Mouse (Mus musculus) C2C12 (cell line): ENCODE data around the gene Olfr322. TPM values are rescaled to one million over a fixed set of nuclear protein-coding genes. Genes with fewer than 3 reads are reported as not detected.

ENCODE experiments used
- H3K27me3 ChIP-seq: one replicate; pipeline ENCODE4 v1.6.1; 2011; ENCODE audit not compliant: control insufficient read depth, insufficient read depth, insufficient read length
- H3K36me3 ChIP-seq: one replicate; pipeline ENCODE4 v1.6.1; 2011; ENCODE audit not compliant: control insufficient read depth, insufficient read depth
- H3K4me3 ChIP-seq: one replicate; pipeline ENCODE4 v1.5.1; 2011; ENCODE audit warnings: mild to moderate bottlenecking, control low read depth; ENCODE audit not compliant: poor library complexity, insufficient read depth, severe bottlenecking
- H3K79me2 ChIP-seq: one replicate; pipeline ENCODE4 v1.6.1; 2011; ENCODE audit not compliant: control insufficient read depth, insufficient read depth
- H3K79me3 ChIP-seq: one replicate; pipeline ENCODE4 v1.6.1; 2011; ENCODE audit warnings: low read depth, control low read depth
- H3ac ChIP-seq: one replicate; pipeline ENCODE3; 2011; ENCODE audit warnings: low read depth; ENCODE audit not compliant: control insufficient read depth, insufficient read length
- CEBPB ChIP-seq: IDR thresholded peaks from one replicate; pipeline ENCODE4 v1.6.1; 2011; ENCODE audit warnings: low read depth, mild to moderate bottlenecking, control low read depth, moderate library complexity
- CTCF ChIP-seq: IDR thresholded peaks from one replicate; pipeline ENCODE4 v1.5.1; 2011; ENCODE audit not compliant: control insufficient read depth, insufficient read depth, insufficient read length
- FOSL1 ChIP-seq: IDR thresholded peaks from one replicate; pipeline ENCODE4 v1.8.0; 2011; ENCODE audit warnings: mild to moderate bottlenecking, low read length; ENCODE audit not compliant: poor library complexity, insufficient read depth, severe bottlenecking
- MAX ChIP-seq: IDR thresholded peaks from one replicate; pipeline ENCODE4 v1.6.1; 2011; ENCODE audit warnings: mild to moderate bottlenecking, control low read depth
- MYOD1 ChIP-seq: IDR thresholded peaks from one replicate; pipeline ENCODE4 v1.6.1; 2011; ENCODE audit warnings: low read depth; ENCODE audit not compliant: control insufficient read depth, insufficient read length
- MYOG ChIP-seq: IDR thresholded peaks from one replicate; pipeline ENCODE4 v1.6.1; 2011; ENCODE audit not compliant: control insufficient read depth, insufficient read length; ENCODE audit errors: extremely low read depth
- USF1 ChIP-seq: IDR thresholded peaks from one replicate; pipeline ENCODE4 v1.6.1; 2011; ENCODE audit warnings: low read depth, mild to moderate bottlenecking, control low read depth, moderate library complexity
- long read RNA-seq, 2 experiments: library from polyadenylated mRNA; unstranded; transcript quantifications; one replicate each; pipeline ENCODE4 v2.0.0; 2019 to 2020
- polyA plus RNA-seq: library from polyadenylated mRNA; unstranded; fragments of >200 nt; fragmentation: generic; extraction: Trizol; gene quantifications from one replicate; pipeline ENCODE4 v1.2.1, GENCODE M21; 2012; ENCODE audit warnings: missing spikeins

The Olfr322 gene
- not detected for polyA plus RNA-seq
- long read RNA-seq, experiment 1 = 0 reads
- long read RNA-seq, experiment 2 = 0 reads

DNA sequence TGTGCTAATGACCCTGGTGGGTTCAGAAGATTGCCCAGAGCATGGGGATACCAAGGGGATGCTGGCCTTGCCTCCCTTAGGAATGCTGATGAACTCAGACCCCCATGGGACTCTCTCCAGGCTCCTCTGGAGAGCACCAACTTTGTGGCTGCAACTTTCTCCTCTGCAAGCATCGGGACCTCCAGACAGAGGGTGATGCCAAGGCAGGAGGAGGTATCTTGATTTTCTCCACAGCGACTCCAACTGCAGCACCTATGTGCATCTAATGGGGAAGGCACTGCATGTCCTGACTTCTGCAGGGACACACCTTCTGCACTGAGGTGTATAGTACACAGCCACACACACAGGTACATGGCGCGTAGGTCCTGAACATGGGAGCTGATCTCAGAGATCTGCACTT is at the start of gene Olfr322:
Olfr322 (plus strand) TSS at position 187 of the 400 bp plus-strand sequence.
- Histone ChIP-seq H3K4me3 (no peak within 1 kb of the TSS), H3K79me3 (no peaks in the 10 kb centered on the region), H3K27me3 (no peaks in the 10 kb centered on the region), H3K79me2 (no peaks in the 10 kb centered on the region), H3ac (no peak within 1 kb of the TSS), H3K36me3 (no peaks in the 10 kb centered on the region)
- TF ChIP-seq MYOG (no peak), CEBPB (no peak), MYOD1 (no peak), FOSL1 (no peak), USF1 (no peak), CTCF (no peak), MAX (no peak)

DNA sequence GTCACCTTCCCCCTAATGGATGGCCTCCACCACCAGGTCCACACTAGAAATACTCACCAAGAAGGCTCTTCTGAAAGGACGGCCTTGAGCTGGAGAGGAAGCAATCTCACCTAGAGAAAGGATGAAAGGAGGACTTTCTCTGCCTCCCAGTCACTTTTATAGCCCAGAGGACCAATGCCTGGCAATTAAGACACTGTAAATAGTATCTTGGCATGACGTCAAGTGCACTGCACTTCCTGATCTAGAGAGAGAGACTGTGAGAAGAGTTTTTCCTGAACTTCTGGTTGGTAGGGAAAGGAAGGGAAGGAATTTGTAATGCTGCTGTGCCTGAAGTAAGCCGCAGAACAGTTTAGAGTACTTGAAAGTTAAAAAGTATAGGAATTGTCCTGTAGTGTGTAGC is 45.2 kb upstream of the Olfr322 start:
- Histone ChIP-seq H3K79me2 (no peaks in the 10 kb centered on the region), H3K27me3 (no peaks in the 10 kb centered on the region), H3K4me3 (no peak overlapping the region), H3K36me3 (no peaks in the 10 kb centered on the region), H3K79me3 (no peaks in the 10 kb centered on the region), H3ac (no peak overlapping the region)
- TF ChIP-seq CTCF = no peak
- no peak for TF ChIP-seq MYOG
- no peak for TF ChIP-seq USF1
- no peak for TF ChIP-seq CEBPB
- TF ChIP-seq FOSL1 = no peak
- TF ChIP-seq MAX = no peak
- TF ChIP-seq MYOD1 = no peak

DNA sequence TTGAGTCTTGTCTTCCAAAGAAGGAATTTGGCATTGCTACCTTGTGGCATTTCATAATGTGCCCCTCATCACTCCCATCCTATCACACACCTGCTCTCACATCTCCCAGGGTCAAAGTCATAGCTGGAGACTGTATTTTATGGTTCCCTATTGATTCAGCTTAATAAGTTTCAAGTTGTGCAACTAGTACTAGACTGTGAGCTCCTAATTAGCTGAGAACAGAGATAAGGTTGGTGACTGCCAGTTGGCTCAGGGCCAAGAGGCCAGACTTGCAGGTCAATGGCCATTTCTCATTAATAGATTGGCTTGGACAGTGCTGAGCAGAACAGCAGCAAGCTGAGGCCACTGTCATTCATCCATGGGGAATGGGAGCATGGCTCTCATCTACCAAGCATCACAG is 44.1 kb upstream of the Olfr322 start:
- Histone ChIP-seq H3K79me2 (no peaks in the 10 kb centered on the region), H3K79me3 (no peaks in the 10 kb centered on the region), H3K36me3 (no peaks in the 10 kb centered on the region), H3K27me3 (no peaks in the 10 kb centered on the region), H3K4me3 (no peak overlapping the region), H3ac (no peak overlapping the region)
- TF ChIP-seq CTCF (no peak), FOSL1 (no peak), MYOD1 (no peak), CEBPB (no peak), MAX (no peak), MYOG (no peak), USF1 (no peak)

DNA sequence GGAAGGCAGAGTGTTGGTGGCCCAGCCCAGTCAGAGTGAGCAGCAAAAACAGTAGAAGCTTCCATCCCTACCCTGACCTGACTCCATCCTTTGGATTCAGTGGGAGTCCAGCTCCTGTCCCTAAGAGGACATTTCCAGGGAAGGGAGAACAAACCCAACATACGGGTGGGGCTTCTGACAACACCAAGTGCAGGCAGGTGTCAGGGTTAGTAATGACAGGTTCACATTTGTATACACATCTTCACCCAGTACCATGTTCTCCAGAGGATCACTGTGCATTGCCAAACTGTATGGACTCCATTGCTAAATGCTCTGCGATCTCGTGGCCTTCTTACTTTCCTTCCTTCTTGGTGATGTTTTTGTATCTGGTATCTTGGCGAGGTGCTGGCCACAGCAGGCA is 42.6 kb upstream of the Olfr322 start, which contains the start of gene 2210407C18Rik:
2210407C18Rik (minus strand) TSS at position 101 of the 400 bp plus-strand sequence.
- no peaks in the 10 kb centered on the region for H3K36me3 ChIP-seq
- TF ChIP-seq MYOG = no peak
- no peak for TF ChIP-seq CTCF
- TF ChIP-seq MYOD1 = no peak
- no peak for TF ChIP-seq USF1
- TF ChIP-seq MAX = no peak
- TF ChIP-seq CEBPB = no peak
- TF ChIP-seq FOSL1 = no peak
- H3K4me3 ChIP-seq = no peak within 1 kb of the TSS
- no peak within 1 kb of the TSS for H3ac ChIP-seq
- no peaks in the 10 kb centered on the region for H3K79me2 ChIP-seq
- H3K79me3 ChIP-seq = no peaks in the 10 kb centered on the region
- no peaks in the 10 kb centered on the region for H3K27me3 ChIP-seq

DNA sequence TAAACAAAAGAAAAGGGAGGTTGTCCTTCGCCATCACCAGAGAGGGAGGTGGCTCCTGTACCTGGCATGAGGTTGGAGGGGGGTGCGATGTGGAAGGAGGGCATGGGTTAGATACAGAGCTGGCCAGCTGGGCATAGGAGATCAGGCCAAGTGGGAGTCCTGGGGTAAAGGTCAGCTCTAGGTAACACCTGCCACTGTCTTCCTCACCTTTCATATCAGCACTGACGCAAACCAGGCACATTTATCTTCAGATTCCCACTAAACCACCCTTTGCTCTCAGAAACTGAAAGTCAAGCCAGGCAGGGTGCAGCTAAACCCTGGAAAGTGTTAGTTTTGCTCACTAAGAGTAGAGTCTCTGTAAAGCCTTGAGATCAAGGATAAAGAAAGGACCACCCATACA is 40.2 kb upstream of the Olfr322 start:
- Histone ChIP-seq H3K27me3 (no peaks in the 10 kb centered on the region), H3K79me2 (no peaks in the 10 kb centered on the region), H3K79me3 (no peaks in the 10 kb centered on the region), H3K36me3 (no peaks in the 10 kb centered on the region), H3ac (no peak overlapping the region), H3K4me3 (no peak overlapping the region)
- TF ChIP-seq CEBPB (no peak), MAX (no peak), USF1 (no peak), MYOD1 (no peak), FOSL1 (no peak), MYOG (no peak), CTCF (no peak)

DNA sequence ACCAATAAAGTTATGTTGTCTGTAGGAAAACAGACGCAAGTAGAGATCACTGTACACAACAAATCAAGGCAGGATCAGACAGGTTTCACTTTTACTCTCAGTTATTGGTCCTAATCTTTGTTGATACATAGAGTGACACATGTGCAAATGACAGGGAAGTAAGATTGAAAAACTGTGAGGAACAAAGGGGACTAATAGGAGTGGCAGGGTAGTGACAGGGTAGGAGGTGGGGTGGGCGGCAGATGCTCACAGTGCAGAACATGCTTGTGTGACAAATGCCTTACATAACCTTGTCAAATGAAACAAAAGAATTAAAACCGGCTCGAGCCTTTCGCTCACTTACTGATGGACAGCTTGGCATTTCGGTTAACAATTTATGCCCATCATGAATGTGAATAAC is 39.8 kb upstream of the Olfr322 start:
- Histone ChIP-seq H3K79me2 (no peaks in the 10 kb centered on the region), H3K36me3 (no peaks in the 10 kb centered on the region), H3K4me3 (no peak overlapping the region), H3ac (no peak overlapping the region), H3K79me3 (no peaks in the 10 kb centered on the region), H3K27me3 (no peaks in the 10 kb centered on the region)
- TF ChIP-seq MAX = no peak
- no peak for TF ChIP-seq CTCF
